32 mouse cellular contexts compared by ENCODE assay signal in genomic region chr16:30302686-30303085, GRCm38 (mm10). TPM values are rescaled to one million over a fixed set of nuclear protein-coding genes. Genes with fewer than 3 reads are reported as not detected.
A peak's percentile ranks its signal among the peaks of the same experiment; 100 is the strongest.
DNase-seq lines count a peak whose midpoint lies in the region; ATAC-seq and TF ChIP-seq lines count a peak whose summit lies in the region.
"Had no signal": no experiment of that assay in that cellular context is flagged by ENCODE, and none has a peak within 500 bp of the region (broad histone marks: within the 10 kb centered on the region; RNA-seq: fewer than 3 reads in every experiment).

No protein-coding gene starts in this region.

- DNase-seq in forebrain, embryonic 10.5 days (ENCODE audit: extremely low spot score, low spot score): peak; percentile 13
- DNase-seq in forebrain, embryonic 11.5 days (ENCODE audit: low spot score): no peak
- DNase-seq in intestine, embryonic 14.5 days (ENCODE audit: low spot score): peak; percentile 21
- DNase-seq in frontal cortex, postnatal 36 days (ENCODE audit: low spot score in 2 of 2): no peak
- DNase-seq in ovary, adult 18-20 months (ENCODE audit: low spot score): no peak
- DNase-seq: adrenal gland, adult 2 months; adrenal gland, postnatal 14 days; cerebellum, adult 11 months; cerebellum, adult 2 months; cerebellum, adult 9-11 months; cerebellum, postnatal 25 days; embryo, embryonic 11 days; gastrocnemius, postnatal 25 days; heart, postnatal 14 days; kidney, adult 18-20 months had no signal

- 85% methylated on average over 6 of the region's 6 CpGs for WGBS in forebrain, embryonic 10.5 days
- 88% methylated on average over 6 of the region's 6 CpGs for WGBS in forebrain, embryonic 11.5 days
- WGBS in intestine, embryonic 14.5 days: 81% methylated on average over 6 of the region's 6 CpGs
- 85% methylated on average over 6 of the region's 6 CpGs for WGBS in intestine, postnatal 0 days

- no peak overlapping the region for H3K9ac ChIP-seq in forebrain, embryonic 11.5 days (ENCODE audit: low read length)
- no peak overlapping the region for H3K9ac ChIP-seq in intestine, embryonic 14.5 days (ENCODE audit: low read length)
- no peak overlapping the region for H3K9ac ChIP-seq in intestine, postnatal 0 days (ENCODE audit: low read depth, low read length)
- H3K9ac ChIP-seq: forebrain, embryonic 12.5 days; forebrain, embryonic 15.5 days; heart, embryonic 13.5 days; hindbrain, embryonic 12.5 days; hindbrain, embryonic 15.5 days; intestine, embryonic 15.5 days had no signal

- no peak overlapping the region for H3K27ac ChIP-seq in forebrain, embryonic 10.5 days
- no peak overlapping the region for H3K27ac ChIP-seq in forebrain, embryonic 11.5 days (ENCODE audit: low read depth, low read length)
- no peak overlapping the region for H3K27ac ChIP-seq in intestine, embryonic 14.5 days (ENCODE audit: low read depth)
- H3K27ac ChIP-seq in intestine, postnatal 0 days (ENCODE audit: low read depth, low read length): no peak overlapping the region
- H3K27ac ChIP-seq: forebrain, embryonic 12.5 days; forebrain, embryonic 15.5 days; heart, embryonic 13.5 days; hindbrain, embryonic 12.5 days; hindbrain, embryonic 15.5 days; intestine, embryonic 15.5 days had no signal

- peaks cover 36% of the 10 kb centered on the region for H3K27me3 ChIP-seq in forebrain, embryonic 10.5 days (ENCODE audit: poor library complexity, severe bottlenecking)
- peaks cover 10% of the 10 kb centered on the region for H3K27me3 ChIP-seq in forebrain, embryonic 11.5 days (ENCODE audit: control insufficient read depth, insufficient read depth, low read length)
- peaks cover 14% of the 10 kb centered on the region for H3K27me3 ChIP-seq in intestine, embryonic 14.5 days (replicated peaks; ENCODE audit: control insufficient read depth, insufficient read depth, low read length)
- H3K27me3 ChIP-seq in intestine, postnatal 0 days (replicated peaks; ENCODE audit: control insufficient read depth, insufficient read depth, low read length): peaks cover 14% of the 10 kb centered on the region
- no peaks in the 10 kb centered on the region for H3K27me3 ChIP-seq in myocyte (ENCODE audit: control insufficient read depth, insufficient read depth, insufficient read length)

- H3K4me2 ChIP-seq in forebrain, embryonic 11.5 days (ENCODE audit: low read depth, low read length, severe bottlenecking): no peak overlapping the region
- no peak overlapping the region for H3K4me2 ChIP-seq in intestine, embryonic 14.5 days (ENCODE audit: low read length)
- no peak overlapping the region for H3K4me2 ChIP-seq in intestine, postnatal 0 days (replicated peaks; ENCODE audit: low read depth)
- no peak overlapping the region for H3K4me2 ChIP-seq in myocyte (ENCODE audit: low read depth)
- H3K4me2 ChIP-seq: forebrain, embryonic 12.5 days; forebrain, embryonic 15.5 days; heart, embryonic 13.5 days; hindbrain, embryonic 12.5 days; hindbrain, embryonic 15.5 days; intestine, embryonic 15.5 days had no signal

- TF ChIP-seq CTCF in intestine, postnatal 0 days (IDR thresholded peaks at IDR 0.05; ENCODE audit: low read depth): no peak

- no peaks in the 10 kb centered on the region for H3K9me3 ChIP-seq in forebrain, embryonic 10.5 days
- H3K9me3 ChIP-seq in forebrain, embryonic 11.5 days (ENCODE audit: control insufficient read depth, low read length): no peaks in the 10 kb centered on the region
- H3K9me3 ChIP-seq in intestine, embryonic 14.5 days (ENCODE audit: control insufficient read depth, low read length): no peaks in the 10 kb centered on the region
- no peaks in the 10 kb centered on the region for H3K9me3 ChIP-seq in intestine, postnatal 0 days (ENCODE audit: control insufficient read depth)
- H3K9me3 ChIP-seq: forebrain, embryonic 12.5 days; forebrain, embryonic 15.5 days; heart, embryonic 13.5 days; hindbrain, embryonic 12.5 days; hindbrain, embryonic 15.5 days; intestine, embryonic 15.5 days had no signal

- no peak for TF ChIP-seq POLR2A in myocyte (IDR thresholded peaks at IDR 0.05; ENCODE audit: insufficient read length, low read depth)

- ATAC-seq in forebrain, embryonic 11.5 days (replicated peaks; ENCODE audit: low FRiP score): no peak
- no peak for ATAC-seq in intestine, embryonic 14.5 days (replicated peaks; ENCODE audit: low FRiP score, low TSS enrichment, low read depth)
- ATAC-seq in intestine, postnatal 0 days: no peak
- peak; percentile 50; the same call in 1 of the 2 replicates for ATAC-seq in common myeloid progenitor, adult 5-6 weeks (replicated peaks; ENCODE audit: low read depth, poor library complexity, severe bottlenecking)
- ATAC-seq: forebrain, embryonic 15.5 days; intestine, embryonic 15.5 days had no signal

- no peaks in the 10 kb centered on the region for H3K36me3 ChIP-seq in forebrain, embryonic 10.5 days (replicated peaks)
- H3K36me3 ChIP-seq in forebrain, embryonic 11.5 days (ENCODE audit: control insufficient read depth, insufficient read depth, low read length): no peaks in the 10 kb centered on the region
- no peaks in the 10 kb centered on the region for H3K36me3 ChIP-seq in intestine, embryonic 14.5 days (ENCODE audit: control insufficient read depth, insufficient read depth, low read length)
- H3K36me3 ChIP-seq in intestine, postnatal 0 days (ENCODE audit: control insufficient read depth, insufficient read depth): no peaks in the 10 kb centered on the region
- H3K36me3 ChIP-seq in myocyte (ENCODE audit: control insufficient read depth, insufficient read depth): no peaks in the 10 kb centered on the region
- H3K36me3 ChIP-seq: forebrain, embryonic 12.5 days; forebrain, embryonic 15.5 days; heart, embryonic 13.5 days; hindbrain, embryonic 12.5 days; hindbrain, embryonic 15.5 days; intestine, embryonic 15.5 days had no signal

- no peaks in the 10 kb centered on the region for H3K79me2 ChIP-seq in myocyte (ENCODE audit: control insufficient read depth, insufficient read depth)

- no peak overlapping the region for H3K4me3 ChIP-seq in forebrain, embryonic 10.5 days
- no peak overlapping the region for H3K4me3 ChIP-seq in forebrain, embryonic 11.5 days (ENCODE audit: low read depth, low read length)
- no peak overlapping the region for H3K4me3 ChIP-seq in intestine, embryonic 14.5 days (ENCODE audit: low read depth, low read length)
- no peak overlapping the region for H3K4me3 ChIP-seq in intestine, postnatal 0 days (ENCODE audit: low read depth, low read length)
- no peak overlapping the region for H3K4me3 ChIP-seq in myocyte
- H3K4me3 ChIP-seq: forebrain, embryonic 12.5 days; forebrain, embryonic 15.5 days; heart, embryonic 13.5 days; hindbrain, embryonic 12.5 days; hindbrain, embryonic 15.5 days; intestine, embryonic 15.5 days had no signal

- H3ac ChIP-seq in myocyte (ENCODE audit: control insufficient read depth, insufficient read length): no peak overlapping the region

- no peaks in the 10 kb centered on the region for H3K4me1 ChIP-seq in forebrain, embryonic 10.5 days
- H3K4me1 ChIP-seq in forebrain, embryonic 11.5 days (replicated peaks; ENCODE audit: control insufficient read depth, insufficient read depth, low read length): 0 out of 2 replicates have a peak, but pooled peaks cover 2% of the 10 kb centered on the region
- no peaks in the 10 kb centered on the region for H3K4me1 ChIP-seq in intestine, embryonic 14.5 days (replicated peaks; ENCODE audit: control insufficient read depth, insufficient read depth, low read length)
- H3K4me1 ChIP-seq in intestine, postnatal 0 days (replicated peaks; ENCODE audit: control insufficient read depth, insufficient read depth, low read length): no peaks in the 10 kb centered on the region
- H3K4me1 ChIP-seq: forebrain, embryonic 12.5 days; forebrain, embryonic 15.5 days; heart, embryonic 13.5 days; hindbrain, embryonic 12.5 days; hindbrain, embryonic 15.5 days; intestine, embryonic 15.5 days had no signal

TF ChIP-seq in myocyte, 11 proteins besides CTCF, POLR2A, EP300 and RAD21:
- TF ChIP-seq MYOD1 (IDR thresholded peaks at IDR 0.05; ENCODE audit: control insufficient read depth in 1 of 3, insufficient read length in 2 of 3, low read depth in 2 of 3): no peak
- TF ChIP-seq REST (IDR thresholded peaks at IDR 0.05; ENCODE audit: insufficient read depth, insufficient read length): no peak
- peak; percentile 37 for TF ChIP-seq POLR2AphosphoS2 (IDR thresholded peaks at IDR 0.05; ENCODE audit: insufficient read length, low read depth)

RNA-seq across cellular contexts. Expression of gene Gp5, which starts 7.9 kb away (rescaled TPM):
- 1.4 and 1.5 TPM in 2 replicates for polyA plus RNA-seq in forebrain, embryonic 10.5 days (2016; fragmentation: Nextera tagmentation; extraction: Ambion mirVana)
- 1.7 and 2.0 TPM in 2 replicates for polyA plus RNA-seq in forebrain, embryonic 11.5 days (2014; fragmentation: Nextera tagmentation; extraction: Ambion mirVana)
- polyA plus RNA-seq in intestine, embryonic 14.5 days (2014; fragmentation: Nextera tagmentation; extraction: Ambion mirVana): 0.65 and 0.80 TPM in 2 replicates
- polyA plus RNA-seq in intestine, postnatal 0 days (2015; fragmentation: Nextera tagmentation; extraction: Ambion mirVana): 0.13 TPM in 2 replicates
- 11.8 and 11.9 TPM in 2 replicates for total RNA-seq in common myeloid progenitor, adult 5-6 weeks (2017)
- polyA plus RNA-seq in myocyte (2012; fragmentation: generic; extraction: Trizol): 0.50 TPM
- total RNA-seq: gastrocnemius, adult 8-10 months had no signal

RNA-seq across cellular contexts. Expression of gene Lrrc15, which starts 19.6 kb away (rescaled TPM):
- polyA plus RNA-seq in forebrain, embryonic 10.5 days (2016; fragmentation: Nextera tagmentation; extraction: Ambion mirVana): 0.32 and 0.35 TPM in 2 replicates
- polyA plus RNA-seq in forebrain, embryonic 11.5 days (2014; fragmentation: Nextera tagmentation; extraction: Ambion mirVana): 0.40 and 1.1 TPM in 2 replicates
- polyA plus RNA-seq in intestine, embryonic 14.5 days (2014; fragmentation: Nextera tagmentation; extraction: Ambion mirVana): 0.27 and 0.50 TPM in 2 replicates
- polyA plus RNA-seq in intestine, postnatal 0 days (2015; fragmentation: Nextera tagmentation; extraction: Ambion mirVana): 0.30 and 0.34 TPM in 2 replicates
- not detected in 2 replicates for total RNA-seq in common myeloid progenitor, adult 5-6 weeks (2017)
- 0.04 TPM for polyA plus RNA-seq in myocyte (2012; fragmentation: generic; extraction: Trizol)
- total RNA-seq: hematopoietic stem cell, adult 5-6 weeks had no signal
- polyA plus RNA-seq: cerebellum, adult 2 months; cortical plate, adult 2 months had no signal

RNA-seq across cellular contexts. Expression of gene Cpn2, which starts 35.4 kb away (rescaled TPM):
- polyA plus RNA-seq in forebrain, embryonic 10.5 days (2016; fragmentation: Nextera tagmentation; extraction: Ambion mirVana): not detected in 2 replicates
- not detected in 2 replicates for polyA plus RNA-seq in forebrain, embryonic 11.5 days (2014; fragmentation: Nextera tagmentation; extraction: Ambion mirVana)
- 0.04 TPM in 1 of 2 replicates, not detected in the other for polyA plus RNA-seq in intestine, embryonic 14.5 days (2014; fragmentation: Nextera tagmentation; extraction: Ambion mirVana)
- polyA plus RNA-seq in intestine, postnatal 0 days (2015; fragmentation: Nextera tagmentation; extraction: Ambion mirVana): 0.08 and 0.09 TPM in 2 replicates
- not detected in 2 replicates for total RNA-seq in common myeloid progenitor, adult 5-6 weeks (2017)
- polyA plus RNA-seq in myocyte (2012; fragmentation: generic; extraction: Trizol): not detected
- total RNA-seq: ES-E14; gastrocnemius, postnatal 25 days; hematopoietic stem cell, adult 5-6 weeks had no signal
- polyA plus RNA-seq: cerebellum, adult 2 months; cortical plate, adult 2 months; embryonic facial prominence, embryonic 11.5 days; embryonic facial prominence, embryonic 14.5 days; forebrain, embryonic 12.5 days; forebrain, embryonic 15.5 days; gonadal fat pad, adult 2 months; heart, embryonic 13.5 days; heart, embryonic 16.5 days; hindbrain, embryonic 12.5 days; hindbrain, embryonic 15.5 days had no signal

Comparison
In these comparisons a context has a peak if more than half of its experiments do, and no peak if none do; other contexts are left out.
1. DNase-seq: peak in forebrain, embryonic 10.5 days (single experiment) and intestine, embryonic 14.5 days (single experiment); none in forebrain, embryonic 11.5 days (single experiment), frontal cortex, postnatal 36 days (0 of 2) and ovary, adult 18-20 months (single experiment).